Mouse (Mus musculus): Measurements from ENCODE around the gene Gm20388.

DNA sequence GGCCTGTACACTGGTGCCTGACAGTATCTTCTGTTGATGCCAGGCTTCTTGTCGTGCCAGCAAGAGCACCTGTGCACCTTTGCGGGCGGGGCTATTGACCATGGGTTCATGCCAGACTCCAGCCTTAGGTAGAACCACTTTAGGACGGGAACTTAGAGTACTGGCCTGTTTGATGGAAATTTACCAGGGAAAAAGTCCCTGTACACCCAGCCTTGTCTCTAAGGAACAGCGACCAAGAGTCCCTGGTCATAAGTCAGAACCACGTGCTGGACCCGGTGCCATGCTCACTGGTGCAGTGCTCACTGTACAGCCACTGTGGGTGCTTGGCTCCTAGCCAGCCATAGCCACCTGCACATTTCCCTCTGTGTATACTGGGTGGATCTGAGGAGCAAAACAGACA is 3478.4 kb downstream of the Gm20388 start:
- TF ChIP-seq CTCF (IDR thresholded peaks at IDR 0.05; ENCODE audit: insufficient read depth, low read depth, low read length) (no peak), POLR2A (IDR thresholded peaks at IDR 0.05; ENCODE audit: insufficient read depth, low read depth, low read length) (no peak)

Data from olfactory bulb, adult 2 months (tissue).